Mouse (Mus musculus) ES-E14 (cell line): ENCODE measurements around the gene Vwde.

ENCODE experiments used
- HCFC1 ChIP-seq: IDR thresholded peaks from 2 replicates; pipeline ENCODE4 v1.6.1; 2012; ENCODE audit warnings: low read length, inconsistent platforms, borderline replicate concordance; ENCODE audit not compliant: insufficient read depth
- MAFK ChIP-seq: IDR thresholded peaks from 2 replicates; pipeline ENCODE4 v1.6.1; 2014; ENCODE audit warnings: mild to moderate bottlenecking, low read depth, low read length, inconsistent platforms; ENCODE audit not compliant: insufficient read depth
- ZC3H11A ChIP-seq: IDR thresholded peaks from 2 replicates; pipeline ENCODE4 v1.6.1; 2012; ENCODE audit warnings: low read depth, mild to moderate bottlenecking, inconsistent platforms, low read length, borderline replicate concordance
- ZNF384 ChIP-seq: IDR thresholded peaks from 2 replicates; pipeline ENCODE4 v1.6.1; 2012; ENCODE audit warnings: low read depth, low read length, inconsistent platforms

DNA sequence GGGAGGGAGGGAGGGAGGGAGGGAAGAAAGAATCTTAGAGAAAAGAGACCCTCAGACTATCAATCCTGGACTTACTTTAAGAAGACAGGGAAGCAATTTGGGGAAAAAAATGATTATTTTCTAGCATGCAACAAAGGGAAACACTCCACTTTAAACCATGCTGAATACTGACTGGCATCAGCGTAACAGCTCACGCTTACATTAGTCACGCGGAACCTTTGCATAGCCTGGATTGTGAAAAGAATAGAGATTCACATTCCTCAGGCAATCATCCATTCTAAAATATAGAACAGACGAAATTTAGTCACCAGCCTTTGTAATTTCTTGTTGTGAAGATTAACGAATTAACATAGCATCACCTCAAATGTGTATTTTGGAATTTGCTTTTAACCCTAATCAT is 18.6 kb downstream of the Vwde start:
- TF ChIP-seq HCFC1, result no peak
- TF ChIP-seq ZNF384, result no peak
- no peak for TF ChIP-seq MAFK
- no peak for TF ChIP-seq ZC3H11A
